8 mouse cellular contexts compared by ENCODE assay signal in genomic region chr8:71922567-71923401, GRCm38 (mm10). TPM values are rescaled to one million over a fixed set of nuclear protein-coding genes. Genes with fewer than 3 reads are reported as not detected.
A peak's percentile ranks its signal among the peaks of the same experiment; 100 is the strongest.
DNase-seq lines count a peak whose midpoint lies in the region; ATAC-seq lines count a peak whose summit lies in the region.

No protein-coding gene starts in this region.

- H3K4me1 ChIP-seq in lung, embryonic 16.5 days (replicated peaks; ENCODE audit: control insufficient read depth, insufficient read depth, low read length), result peaks cover 5% of the 10 kb centered on the region

- WGBS in lung, embryonic 16.5 days, result under 1% methylated on average over 57 of the region's 57 CpGs

- H3K4me2 ChIP-seq in lung, embryonic 16.5 days (ENCODE audit: low read depth, low read length), result peak overlapping the region; percentile 81

- peak; percentile 98 for ATAC-seq in hematopoietic stem cell, adult 5-6 weeks (replicated peaks in 1 of 2; ENCODE audit: insufficient read depth in 1 of 2, low FRiP score in 2 of 2, low TSS enrichment in 1 of 2, low read depth in 1 of 2, poor library complexity in 2 of 2, severe bottlenecking in 2 of 2)
- peak; percentile 100 for ATAC-seq in lung, embryonic 16.5 days (ENCODE audit: low read depth)

- no peaks in the 10 kb centered on the region for H3K27me3 ChIP-seq in lung, embryonic 16.5 days (ENCODE audit: control insufficient read depth, insufficient read depth, low read depth, low read length)

- peaks cover 3% of the 10 kb centered on the region; the same call in 1 of the 2 replicates for H3K36me3 ChIP-seq in lung, embryonic 16.5 days (ENCODE audit: control insufficient read depth, insufficient read depth, low read length)

- H3K9me3 ChIP-seq in lung, embryonic 16.5 days (ENCODE audit: control insufficient read depth, low read length), result no peaks in the 10 kb centered on the region

- peak overlapping the region; percentile 92 for H3K9ac ChIP-seq in lung, embryonic 16.5 days (ENCODE audit: low read length)

- peak overlapping the region; percentile 82 for H3K4me3 ChIP-seq in lung, embryonic 16.5 days (ENCODE audit: low read length)

- peak overlapping the region; percentile 98 for H3K27ac ChIP-seq in lung, embryonic 16.5 days (ENCODE audit: low read length)

- peak; percentile 94 for DNase-seq in MEL-GATA-1-ER (ENCODE audit: extremely low read depth, low read depth)
- DNase-seq in cerebellum, adult 8-10 months, result peak; percentile 92
- DNase-seq in forelimb bud, embryonic 11.5 days (ENCODE audit: low read depth, low spot score), result peak; percentile 94
- peak; percentile 89 for DNase-seq in layer of hippocampus, adult 9-10 months (ENCODE audit: low spot score)
- DNase-seq in ovary, postnatal 10 days (ENCODE audit: low spot score), result peak; percentile 79
- DNase-seq in thymus, postnatal 10 days (ENCODE audit: low spot score in 2 of 2), result peak; percentile 89 to 92

RNA-seq across cellular contexts. Expression of gene Zfp617, which starts 14.3 kb away (rescaled TPM):
- total RNA-seq in hematopoietic stem cell, adult 5-6 weeks (2017), result 12.6 and 20.3 TPM in 2 replicates
- 22.0 and 24.6 TPM in 2 replicates for polyA plus RNA-seq in lung, embryonic 16.5 days (2015; fragmentation: Nextera tagmentation; extraction: Ambion mirVana)

RNA-seq across cellular contexts. Expression of gene Zfp882, which starts 14.4 kb away (rescaled TPM):
- 10.8 and 14.6 TPM in 2 replicates for total RNA-seq in hematopoietic stem cell, adult 5-6 weeks (2017)
- 5.4 and 6.0 TPM in 2 replicates for polyA plus RNA-seq in lung, embryonic 16.5 days (2015; fragmentation: Nextera tagmentation; extraction: Ambion mirVana)

RNA-seq across cellular contexts. Expression of gene Zfp961, which starts 28.1 kb away (rescaled TPM):
- 21.1 and 40.6 TPM in 2 replicates for total RNA-seq in hematopoietic stem cell, adult 5-6 weeks (2017)
- 22.4 and 24.4 TPM in 2 replicates for polyA plus RNA-seq in lung, embryonic 16.5 days (2015; fragmentation: Nextera tagmentation; extraction: Ambion mirVana)

RNA-seq across cellular contexts. Expression of gene Zfp709, which starts 41.0 kb away (rescaled TPM):
- total RNA-seq in hematopoietic stem cell, adult 5-6 weeks (2017), result 6.6 and 9.9 TPM in 2 replicates
- 6.2 and 7.2 TPM in 2 replicates for polyA plus RNA-seq in lung, embryonic 16.5 days (2015; fragmentation: Nextera tagmentation; extraction: Ambion mirVana)

Comparison
In these comparisons a context has a peak if more than half of its experiments do, and no peak if none do; other contexts are left out.
1. Peak in every context shown above with its lines: DNase-seq, ATAC-seq, H3K4me3 ChIP-seq and H3K27ac ChIP-seq.